In genomic region chr2:167309286-167309685, GRCm38 (mm10) we compare ENCODE assay signal across 16 mouse cellular contexts. TPM values are rescaled to one million over a fixed set of nuclear protein-coding genes. Genes with fewer than 3 reads are reported as not detected.
DNase-seq lines count a peak whose midpoint lies in the region; ATAC-seq lines count a peak whose summit lies in the region.
"Had no signal": no experiment of that assay in that cellular context is flagged by ENCODE, and none has a peak within 500 bp of the region (broad histone marks: within the 10 kb centered on the region; RNA-seq: fewer than 3 reads in every experiment).

No protein-coding gene starts in this region.

- WGBS in midbrain, embryonic 10.5 days: 91% methylated on average over 12 of the region's 12 CpGs
- 84% methylated on average over 12 of the region's 12 CpGs for WGBS in midbrain, embryonic 16.5 days

- no peak overlapping the region for H3K4me2 ChIP-seq in midbrain, embryonic 16.5 days (ENCODE audit: low read length)
- H3K4me2 ChIP-seq: embryonic facial prominence, embryonic 15.5 days; midbrain, embryonic 13.5 days had no signal

- no peaks in the 10 kb centered on the region for H3K9me3 ChIP-seq in midbrain, embryonic 10.5 days (replicated peaks)
- H3K9me3 ChIP-seq in midbrain, embryonic 16.5 days (replicated peaks; ENCODE audit: control insufficient read depth, low read length, poor library complexity, severe bottlenecking): no peaks in the 10 kb centered on the region
- H3K9me3 ChIP-seq: embryonic facial prominence, embryonic 15.5 days; midbrain, embryonic 13.5 days had no signal

- intact Hi-C loops in gastrocnemius, postnatal 14 days (cut with DNase I; ENCODE audit: low total_unique reads): no loop called here

- H3K27ac ChIP-seq in midbrain, embryonic 10.5 days (replicated peaks): 0 out of 2 replicates have a peak overlapping the region, but pooled peaks have one; percentile 6
- H3K27ac ChIP-seq in midbrain, embryonic 16.5 days (ENCODE audit: low read length): no peak overlapping the region
- H3K27ac ChIP-seq: embryonic facial prominence, embryonic 15.5 days; midbrain, embryonic 13.5 days had no signal

- H3K4me3 ChIP-seq in midbrain, embryonic 10.5 days: no peak overlapping the region
- no peak overlapping the region for H3K4me3 ChIP-seq in midbrain, embryonic 16.5 days (ENCODE audit: low read depth, low read length)
- H3K4me3 ChIP-seq: embryonic facial prominence, embryonic 15.5 days; midbrain, embryonic 13.5 days had no signal

- H3K4me1 ChIP-seq in midbrain, embryonic 10.5 days: peaks cover 17% of the 10 kb centered on the region
- peaks cover 6% of the 10 kb centered on the region for H3K4me1 ChIP-seq in midbrain, embryonic 16.5 days (ENCODE audit: control insufficient read depth, insufficient read depth, low read length)

- no peaks in the 10 kb centered on the region for H3K27me3 ChIP-seq in midbrain, embryonic 10.5 days (ENCODE audit: low read depth, poor library complexity, severe bottlenecking)
- H3K27me3 ChIP-seq in midbrain, embryonic 16.5 days (ENCODE audit: control insufficient read depth, insufficient read depth, low read depth, low read length): no peaks in the 10 kb centered on the region
- H3K27me3 ChIP-seq: embryonic facial prominence, embryonic 15.5 days; midbrain, embryonic 13.5 days had no signal

- no peak overlapping the region for H3K9ac ChIP-seq in midbrain, embryonic 16.5 days (ENCODE audit: low read depth, low read length)
- H3K9ac ChIP-seq: embryonic facial prominence, embryonic 15.5 days; liver, postnatal 0 days; midbrain, embryonic 13.5 days had no signal

- peaks cover 49% of the 10 kb centered on the region for H3K36me3 ChIP-seq in midbrain, embryonic 10.5 days
- H3K36me3 ChIP-seq in midbrain, embryonic 16.5 days (ENCODE audit: control insufficient read depth, insufficient read depth, low read length): peaks cover 12% of the 10 kb centered on the region; the same call in 1 of the 2 replicates

- peak; percentile 51 for DNase-seq in gastrocnemius, adult 18-20 months (ENCODE audit: low spot score)
- DNase-seq in gastrocnemius, postnatal 4 days (ENCODE audit: low spot score in 2 of 2): no peak
- no peak for DNase-seq in midbrain, embryonic 10.5 days (ENCODE audit: low spot score)
- peak; percentile 17 for DNase-seq in cerebellum, adult 8-10 months
- peak; percentile 58 for DNase-seq in gastrocnemius, postnatal 14 days
- no peak for DNase-seq in ovary, postnatal 14 days (ENCODE audit: low spot score)
- DNase-seq: heart, postnatal 14 days; kidney, postnatal 10 days; liver, postnatal 0 days; lung, postnatal 36 days; retina, postnatal 1 day; thymus, adult 18-20 months had no signal

- no peak for ATAC-seq in midbrain, embryonic 16.5 days
- ATAC-seq: CD4-positive, CD25-positive, alpha-beta regulatory T cell, adult 4 months; liver, postnatal 0 days; midbrain, embryonic 13.5 days had no signal

RNA-seq across cellular contexts. Expression of gene B4galt5, which starts 39.7 kb away (rescaled TPM):
- total RNA-seq in gastrocnemius, adult 18-20 months (2021): 1 to 10 TPM; 6.9 to 7.9 TPM
- total RNA-seq in gastrocnemius, postnatal 4 days (2021): 10 to 100 TPM; 40.0 to 41.0 TPM
- polyA plus RNA-seq in midbrain, embryonic 10.5 days (2016; fragmentation: Nextera tagmentation; extraction: Ambion mirVana): 9.1 and 9.9 TPM in 2 replicates
- polyA plus RNA-seq in midbrain, embryonic 16.5 days (2015; fragmentation: Nextera tagmentation; extraction: Ambion mirVana): 16.6 and 18.1 TPM in 2 replicates
- 10 to 100 TPM; 15.0 to 17.6 TPM for total RNA-seq in gastrocnemius, postnatal 14 days (2021)

Comparison
In these comparisons a context has a peak if more than half of its experiments do, and no peak if none do; other contexts are left out.
1. DNase-seq: peak in gastrocnemius, adult 18-20 months (single experiment), cerebellum, adult 8-10 months (single experiment) and gastrocnemius, postnatal 14 days (single experiment); none in gastrocnemius, postnatal 4 days (0 of 2), midbrain, embryonic 10.5 days (single experiment) and ovary, postnatal 14 days (single experiment).